Mouse (Mus musculus) small intestine, adult 2 months (tissue): ENCODE data around the gene Pias3.

ENCODE experiments used
- CTCF ChIP-seq: fragments of 200-500 bp; IDR thresholded peaks from 2 replicates; pipeline ENCODE4 v1.5.1; 2012; ENCODE audit warnings: low read depth, mild to moderate bottlenecking, control low read depth, inconsistent platforms, low read length, moderate library complexity, mixed read lengths; ENCODE audit not compliant: insufficient replicate concordance, insufficient read length; ENCODE audit errors: extremely low read depth
- POLR2A ChIP-seq: fragments of 200-500 bp; IDR thresholded peaks from 2 replicates; pipeline ENCODE4 v1.6.1; 2012; ENCODE audit warnings: low read depth, mild to moderate bottlenecking, control low read depth, inconsistent platforms, low read length, moderate library complexity

GRCm38 (mm10) chr3:96744348-96744747 is 48.2 kb downstream of the Pias3 start:
- TF ChIP-seq POLR2A (no peak), CTCF (no peak)
